Mouse (Mus musculus) limb, embryonic 14.5 days (tissue): ENCODE results near the gene Adamts10. TPM values are rescaled to one million over a fixed set of nuclear protein-coding genes. Genes with fewer than 3 reads are reported as not detected.

Experiments
- ATAC-seq: fragments of 200-750 bp; cut with Nextera tagmentation; 2 replicates; pipeline ENCODE4 v1.8.0; 2017; ENCODE audit warnings: low read depth, moderate number of reproducible peaks, moderate TSS enrichment; ENCODE audit not compliant: low FRiP score
- DNase-seq: peaks from one replicate; pipeline ENCODE4 v3.0.0-alpha.2; 2015; ENCODE audit warnings: low spot score
- H3K27ac ChIP-seq: fragments of 300-500 bp; sonication (generic); replicated peaks from 2 replicates; pipeline ENCODE4 v1.5.1; 2014; ENCODE audit warnings: low read depth, mild to moderate bottlenecking, low read length, moderate library complexity, mixed read lengths
- H3K27me3 ChIP-seq: fragments of 300-500 bp; sonication (generic); 2 replicates; pipeline ENCODE4 v1.6.1; 2014; ENCODE audit warnings: low read length, mixed read lengths; ENCODE audit not compliant: control insufficient read depth, insufficient read depth
- H3K36me3 ChIP-seq: fragments of 300-500 bp; sonication (generic); 2 replicates; pipeline ENCODE4 v1.6.1; 2014; ENCODE audit warnings: mild to moderate bottlenecking, low read length, moderate library complexity, mixed read lengths; ENCODE audit not compliant: control insufficient read depth, insufficient read depth
- H3K4me1 ChIP-seq: fragments of 300-500 bp; sonication (generic); 2 replicates; pipeline ENCODE4 v1.6.1; 2014; ENCODE audit warnings: antibody characterized with exemption, low read length, mixed read lengths; ENCODE audit not compliant: control insufficient read depth, insufficient read depth
- H3K4me2 ChIP-seq: fragments of 300-500 bp; sonication (generic); replicated peaks from 2 replicates; pipeline ENCODE4 v1.6.1; 2014; ENCODE audit warnings: low read depth, mild to moderate bottlenecking, low read length, moderate library complexity; ENCODE audit not compliant: severe bottlenecking
- H3K4me3 ChIP-seq: fragments of 300-500 bp; sonication (generic); replicated peaks from 2 replicates; pipeline ENCODE4 v1.5.1; 2014; ENCODE audit warnings: low read length
- H3K9ac ChIP-seq: fragments of 300-500 bp; sonication (generic); 2 replicates; pipeline ENCODE4 v1.6.1; 2014; ENCODE audit warnings: mild to moderate bottlenecking, low read depth, low read length, moderate library complexity; ENCODE audit not compliant: severe bottlenecking
- H3K9me3 ChIP-seq: fragments of 300-500 bp; sonication (generic); 2 replicates; pipeline ENCODE4 v1.6.1; 2016; ENCODE audit warnings: low read length; ENCODE audit not compliant: control insufficient read depth
- POLR2A ChIP-seq: fragments of 200-500 bp; IDR thresholded peaks from 2 replicates; pipeline ENCODE4 v1.8.0; 2012; ENCODE audit warnings: inconsistent platforms, mild to moderate bottlenecking, moderate library complexity, borderline replicate concordance; ENCODE audit not compliant: insufficient read depth, insufficient read length; ENCODE audit errors: extremely low read depth
- WGBS: fragments of 180-500 bp; shearing (Covaris S2); extraction: QIAGEN DNeasy Blood & Tissue Kit; methylation state at CpG from one replicate; pipeline ENCODE4 v1.1.7; 2014; 5-methylcytosine and 5-hydroxymethylcytosine counted together
- polyA plus RNA-seq, 2 experiments: library from polyadenylated mRNA; depleted of rRNA in 1 of 2; stranded (reverse) in 1 of 2; unstranded in 1 of 2; fragments of >200 nt; fragmentation: Nextera tagmentation in 1 of 2; extraction: Ambion mirVana in 1 of 2; gene quantifications; 2 replicates each; pipeline versions ENCODE4 v1.2.1 to v1.2.3; 2012 to 2014

The Adamts10 gene
- polyA plus RNA-seq, 2 experiments: 80.6 to 269 TPM

GRCm38 (mm10) chr17:33552113-33552512, 28.1 kb downstream of the Adamts10 start:
- TF ChIP-seq POLR2A: no peak

DNA sequence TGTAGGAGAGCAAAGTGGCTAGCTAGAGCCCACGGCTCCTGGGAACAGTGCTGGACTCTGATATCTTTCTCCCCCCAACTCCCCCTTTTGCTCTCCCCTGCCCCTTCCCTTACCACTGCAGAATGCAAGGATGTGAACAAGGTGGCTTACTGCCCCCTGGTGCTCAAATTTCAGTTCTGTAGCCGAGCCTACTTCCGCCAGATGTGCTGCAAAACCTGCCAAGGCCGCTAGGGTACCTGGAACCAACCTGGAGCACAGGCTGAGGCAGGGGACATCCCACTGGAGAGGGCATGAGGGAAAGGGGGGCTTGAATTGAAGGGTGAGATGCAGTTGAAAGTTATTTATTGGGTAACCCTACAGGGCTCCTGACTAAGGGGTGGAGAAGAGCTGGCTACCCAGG, 29.0 kb downstream of the Adamts10 start:
- no peaks in the 10 kb centered on the region for H3K27me3 ChIP-seq
- WGBS: 53% methylated on average over 4 of the region's 4 CpGs
- no peak for TF ChIP-seq POLR2A
- H3K9ac ChIP-seq: no peak overlapping the region
- H3K4me1 ChIP-seq: no peaks in the 10 kb centered on the region
- H3K4me2 ChIP-seq: no peak overlapping the region
- H3K36me3 ChIP-seq: peaks cover 57% of the 10 kb centered on the region
- H3K9me3 ChIP-seq: no peaks in the 10 kb centered on the region
- no peak overlapping the region for H3K27ac ChIP-seq
- ATAC-seq (0 out of 2 replicates have a peak, but pooled peaks have one; percentile 11), DNase-seq (peak; percentile 59)
- no peak overlapping the region for H3K4me3 ChIP-seq

More at GRCm38 (mm10) chr17:33552113-33552512, 28.1 kb downstream of the Adamts10 start:
- Histone ChIP-seq H3K4me2 (no peak overlapping the region), H3K9me3 (no peaks in the 10 kb centered on the region), H3K4me3 (no peak overlapping the region), H3K4me1 (no peaks in the 10 kb centered on the region), H3K27me3 (no peaks in the 10 kb centered on the region), H3K27ac (no peak overlapping the region), H3K9ac (no peak overlapping the region), H3K36me3 (peaks cover 62% of the 10 kb centered on the region)
- 91% methylated on average over 4 of the region's 4 CpGs for WGBS
- DNase-seq (no peak), ATAC-seq (no peak)

DNA sequence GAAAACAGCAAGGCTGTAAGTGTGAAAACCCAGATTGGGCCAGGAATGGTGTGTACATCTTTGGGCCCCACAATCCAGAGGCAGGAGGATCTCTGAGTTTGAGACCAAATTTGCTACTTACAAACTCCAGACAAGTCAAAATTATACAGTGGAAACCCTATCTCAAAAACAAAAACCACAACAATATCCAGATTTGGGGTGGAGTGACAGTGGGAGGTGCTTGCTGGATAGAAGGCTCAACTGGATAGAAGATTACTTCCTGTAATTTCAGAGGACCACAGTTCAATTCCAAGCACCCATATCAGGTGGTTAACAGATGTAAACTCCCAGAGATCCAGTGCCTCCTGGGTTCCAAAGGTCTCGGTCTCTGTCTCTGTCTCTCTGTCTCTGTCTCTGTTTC, 30.5 kb downstream of the Adamts10 start:
- H3K4me3 ChIP-seq: no peak overlapping the region
- H3K27me3 ChIP-seq: no peaks in the 10 kb centered on the region
- no peak for DNase-seq
- no peak overlapping the region for H3K27ac ChIP-seq
- TF ChIP-seq POLR2A: no peak
- H3K4me2 ChIP-seq: no peak overlapping the region
- no peaks in the 10 kb centered on the region for H3K9me3 ChIP-seq
- WGBS: 96% methylated on average over 1 of the region's 1 CpGs
- H3K4me1 ChIP-seq: no peaks in the 10 kb centered on the region
- H3K9ac ChIP-seq: no peak overlapping the region
- no peak for ATAC-seq
- peaks cover 42% of the 10 kb centered on the region for H3K36me3 ChIP-seq

DNA sequence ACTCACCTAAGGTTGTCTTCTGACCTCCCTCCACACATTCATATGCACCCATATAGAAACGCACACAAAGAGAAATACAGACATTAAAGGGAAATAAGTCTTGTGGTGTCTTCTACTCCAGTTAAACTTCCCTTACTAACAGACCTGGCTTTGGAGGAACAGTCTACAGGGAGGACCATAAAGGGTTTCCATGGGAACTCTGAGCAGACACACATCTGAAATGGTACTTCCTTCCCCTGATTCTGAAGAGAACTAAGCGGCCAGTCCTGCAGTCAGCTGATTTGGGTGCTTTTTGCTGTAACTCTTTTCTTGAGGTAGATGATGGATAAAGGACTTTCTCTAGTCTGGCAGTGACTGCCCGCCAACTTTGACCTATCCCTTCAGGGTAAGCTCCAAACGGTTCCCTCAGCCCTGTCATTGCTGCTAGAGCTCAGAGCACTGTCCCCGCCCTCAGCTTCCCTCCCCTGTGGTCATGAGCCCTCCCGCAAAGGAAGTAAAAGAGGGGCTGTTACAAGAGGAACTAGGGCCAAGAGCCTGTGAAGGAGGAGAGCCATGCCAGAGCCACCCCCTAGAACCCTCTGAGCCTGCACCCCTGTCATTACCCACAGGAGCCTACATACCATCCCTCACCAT, 31.3 kb downstream of the Adamts10 start, which contains the start of gene Myo1f:
TSS of gene Myo1f (plus strand) at position 485 of the 633 bp plus-strand sequence.
- no peaks in the 10 kb centered on the region for H3K4me1 ChIP-seq
- no peak within 1 kb of the TSS for H3K4me3 ChIP-seq
- peaks cover 34% of the 10 kb centered on the region for H3K36me3 ChIP-seq
- H3K4me2 ChIP-seq: no peak within 1 kb of the TSS
- H3K27me3 ChIP-seq: no peaks in the 10 kb centered on the region
- ATAC-seq (no peak), DNase-seq (no peak)
- no peaks in the 10 kb centered on the region for H3K9me3 ChIP-seq
- no peak for TF ChIP-seq POLR2A
- WGBS: 37% methylated on average over 6 of the region's 6 CpGs
- no peak within 1 kb of the TSS for H3K9ac ChIP-seq
- no peak within 1 kb of the TSS for H3K27ac ChIP-seq

DNA sequence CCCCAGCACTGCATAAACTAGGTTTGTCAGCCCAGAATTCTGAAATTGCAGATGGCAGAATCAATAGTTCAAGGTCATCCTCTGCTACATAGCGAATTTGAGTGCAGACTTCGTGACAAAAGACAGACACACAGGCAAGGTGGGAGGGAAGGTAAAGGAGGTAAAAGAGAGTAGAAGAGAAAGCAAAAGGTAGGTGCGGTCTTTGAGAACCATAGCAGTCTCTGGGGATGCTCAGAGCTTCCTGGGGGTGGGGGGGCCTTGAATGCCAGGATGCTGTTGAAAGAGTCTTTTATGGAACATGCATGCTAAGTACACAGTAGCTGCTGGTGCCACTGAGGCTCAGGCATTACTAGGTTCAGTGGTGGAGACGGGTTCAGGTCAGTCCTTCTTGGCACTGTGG, 33.9 kb downstream of the Adamts10 start:
- H3K27ac ChIP-seq: no peak overlapping the region
- H3K9me3 ChIP-seq: no peaks in the 10 kb centered on the region
- H3K36me3 ChIP-seq: peaks cover 9% of the 10 kb centered on the region
- H3K4me3 ChIP-seq: no peak overlapping the region
- H3K4me1 ChIP-seq: no peaks in the 10 kb centered on the region
- 79% methylated on average over 4 of the region's 4 CpGs for WGBS
- no peak overlapping the region for H3K9ac ChIP-seq
- no peaks in the 10 kb centered on the region for H3K27me3 ChIP-seq
- TF ChIP-seq POLR2A: no peak
- no peak overlapping the region for H3K4me2 ChIP-seq
- DNase-seq (no peak), ATAC-seq (no peak)
